Mouse (Mus musculus) heart, embryonic 15.5 days (tissue): ENCODE results near the gene Hist1h4a. TPM values are rescaled to one million over a fixed set of nuclear protein-coding genes. Genes with fewer than 3 reads are reported as not detected.
A peak's percentile ranks its signal among the peaks of the same experiment; 100 is the strongest.

Experiments
- ATAC-seq: fragments of 200-750 bp; cut with Nextera tagmentation; replicated peaks from 2 replicates; pipeline ENCODE4 v1.8.0; 2017; ENCODE audit warnings: low read depth, moderate TSS enrichment; ENCODE audit not compliant: insufficient number of reproducible peaks, insufficient read depth, low FRiP score
- H3K27ac ChIP-seq: fragments of 300-500 bp; sonication (generic); 2 replicates; pipeline ENCODE4 v1.5.1; 2015; ENCODE audit warnings: mild to moderate bottlenecking, inconsistent platforms
- H3K27me3 ChIP-seq: fragments of 300-500 bp; sonication (generic); 2 replicates; pipeline ENCODE4 v1.6.1; 2015; ENCODE audit warnings: inconsistent platforms
- H3K36me3 ChIP-seq: fragments of 300-500 bp; sonication (generic); 2 replicates; pipeline ENCODE4 v1.6.1; 2015; ENCODE audit warnings: mild to moderate bottlenecking, inconsistent platforms
- H3K4me1 ChIP-seq: fragments of 300-500 bp; sonication (generic); replicated peaks from 2 replicates; pipeline ENCODE4 v1.6.1; 2015; ENCODE audit warnings: inconsistent platforms
- H3K4me2 ChIP-seq: fragments of 300-500 bp; sonication (generic); 2 replicates; pipeline ENCODE4 v1.6.1; 2015; ENCODE audit warnings: inconsistent platforms, mild to moderate bottlenecking, moderate library complexity
- H3K4me3 ChIP-seq: fragments of 300-500 bp; sonication (generic); 2 replicates; pipeline ENCODE4 v1.5.1; 2015; ENCODE audit warnings: mild to moderate bottlenecking, inconsistent platforms
- H3K9ac ChIP-seq: fragments of 300-500 bp; sonication (generic); 2 replicates; pipeline ENCODE4 v1.6.1; 2015; ENCODE audit warnings: mild to moderate bottlenecking, inconsistent platforms
- H3K9me3 ChIP-seq: fragments of 300-500 bp; sonication (generic); replicated peaks from 2 replicates; pipeline ENCODE4 v1.6.1; 2016; ENCODE audit warnings: inconsistent platforms
- WGBS: fragments of 180-500 bp; shearing (Covaris S2); methylation state at CpG from one replicate; pipeline ENCODE4 v1.1.7; 2015; ENCODE audit warnings: mixed read lengths; 5-methylcytosine and 5-hydroxymethylcytosine counted together
- polyA plus RNA-seq: library from polyadenylated mRNA; unstranded; fragments of >200 nt; fragmentation: Nextera tagmentation; extraction: Ambion mirVana; gene quantifications from 2 replicates; pipeline ENCODE4 v1.2.1, GENCODE M21; 2015

The Hist1h4a gene
- polyA plus RNA-seq, 1 experiment from 2014 or later = not detected

DNA sequence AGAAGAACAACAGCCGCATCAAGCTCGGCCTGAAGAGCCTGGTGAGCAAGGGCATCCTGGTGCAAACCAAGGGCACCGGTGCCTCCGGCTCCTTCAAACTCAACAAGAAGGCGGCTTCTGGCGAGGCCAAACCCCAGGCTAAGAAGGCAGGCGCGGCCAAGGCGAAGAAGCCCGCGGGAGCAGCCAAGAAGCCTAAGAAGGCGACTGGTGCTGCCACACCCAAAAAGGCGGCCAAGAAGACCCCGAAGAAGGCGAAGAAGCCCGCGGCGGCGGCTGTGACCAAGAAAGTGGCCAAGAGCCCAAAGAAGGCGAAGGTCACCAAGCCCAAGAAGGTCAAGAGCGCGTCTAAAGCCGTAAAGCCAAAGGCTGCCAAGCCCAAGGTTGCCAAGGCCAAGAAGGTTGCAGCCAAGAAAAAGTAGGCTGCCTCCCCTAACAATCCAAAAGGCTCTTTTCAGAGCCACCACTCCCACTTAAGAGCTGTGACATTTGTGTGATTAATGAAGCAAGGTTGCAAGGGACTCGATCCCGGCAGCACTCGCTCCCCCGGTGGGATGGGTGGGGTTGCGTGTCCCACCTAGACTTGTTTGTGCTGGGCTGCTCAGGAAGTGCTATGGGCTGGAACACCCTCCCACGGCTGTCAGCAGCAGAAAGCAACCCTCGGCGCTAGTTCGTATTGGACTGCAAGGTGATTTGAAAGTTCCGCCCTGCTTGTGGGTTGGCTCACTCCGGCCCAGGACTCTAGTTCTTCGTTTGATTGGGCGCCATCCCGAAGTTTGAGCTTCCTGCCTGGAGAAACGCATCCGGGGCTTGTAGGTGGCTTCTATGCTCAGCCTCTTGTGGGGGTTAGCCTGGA, 21.7 kb downstream of the Hist1h4a start:
- H3K4me2 ChIP-seq = peak overlapping the region; percentile 97

GRCm38 (mm10) chr13:23738677-23739068, 22.4 kb downstream of the Hist1h4a start, which contains the start of gene Hist1h1c:
TSS of gene Hist1h1c (plus strand) at chr13:23738808.
- Histone ChIP-seq H3K9ac (peak within 1 kb of the TSS; percentile 92), H3K4me3 (peak within 1 kb of the TSS; percentile 74), H3K27me3 (no peaks in the 10 kb centered on the region), H3K9me3 (no peaks in the 10 kb centered on the region), H3K4me1 (peaks cover 19% of the 10 kb centered on the region), H3K27ac (peak within 1 kb of the TSS; percentile 99), H3K4me2 (peak within 1 kb of the TSS; percentile 97), H3K36me3 (no peaks in the 10 kb centered on the region)
- under 1% methylated on average over 38 of the region's 38 CpGs for WGBS
- peak; percentile 91 for ATAC-seq

More for the DNA sequence above, 21.7 kb downstream of the Hist1h4a start:
- H3K27me3 ChIP-seq = no peaks in the 10 kb centered on the region
- peak overlapping the region; percentile 74 for H3K4me3 ChIP-seq
- ATAC-seq = peak; percentile 88
- H3K9me3 ChIP-seq = no peaks in the 10 kb centered on the region
- H3K4me1 ChIP-seq = peaks cover 21% of the 10 kb centered on the region
- no peaks in the 10 kb centered on the region for H3K36me3 ChIP-seq
- peak overlapping the region; percentile 92 for H3K9ac ChIP-seq
- H3K27ac ChIP-seq = peak overlapping the region; percentile 99
- 0% methylated on average over 39 of the region's 39 CpGs for WGBS

DNA sequence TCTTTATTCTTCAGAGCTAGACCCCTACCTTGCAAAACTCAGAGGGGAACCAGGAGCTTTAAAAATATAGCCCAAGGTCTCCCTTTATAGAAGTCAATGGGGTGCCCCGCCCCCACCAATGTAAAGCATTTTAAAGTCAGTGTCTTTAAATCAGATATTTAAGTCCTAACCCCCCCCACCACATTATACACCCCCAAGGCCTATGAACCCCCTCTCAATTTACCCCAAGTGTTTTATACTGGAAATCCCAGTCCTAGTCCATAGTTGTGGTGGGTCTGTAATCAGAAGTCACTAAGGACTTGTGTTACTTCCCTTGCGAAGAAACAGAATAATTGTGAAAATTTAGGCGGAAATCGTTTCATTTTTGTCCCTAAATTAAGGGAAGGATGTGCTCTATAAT, 23.0 kb downstream of the Hist1h4a start:
- 23% methylated on average over 4 of the region's 4 CpGs for WGBS
- peak overlapping the region; percentile 97 for H3K4me2 ChIP-seq
- H3K27me3 ChIP-seq = no peaks in the 10 kb centered on the region
- peak overlapping the region; percentile 99 for H3K27ac ChIP-seq
- peaks cover 19% of the 10 kb centered on the region for H3K4me1 ChIP-seq
- H3K4me3 ChIP-seq = peak overlapping the region; percentile 74
- no peaks in the 10 kb centered on the region for H3K9me3 ChIP-seq
- no peaks in the 10 kb centered on the region for H3K36me3 ChIP-seq
- H3K9ac ChIP-seq = peak overlapping the region; percentile 92; the same call in 1 of the 2 replicates
- ATAC-seq = no peak

DNA sequence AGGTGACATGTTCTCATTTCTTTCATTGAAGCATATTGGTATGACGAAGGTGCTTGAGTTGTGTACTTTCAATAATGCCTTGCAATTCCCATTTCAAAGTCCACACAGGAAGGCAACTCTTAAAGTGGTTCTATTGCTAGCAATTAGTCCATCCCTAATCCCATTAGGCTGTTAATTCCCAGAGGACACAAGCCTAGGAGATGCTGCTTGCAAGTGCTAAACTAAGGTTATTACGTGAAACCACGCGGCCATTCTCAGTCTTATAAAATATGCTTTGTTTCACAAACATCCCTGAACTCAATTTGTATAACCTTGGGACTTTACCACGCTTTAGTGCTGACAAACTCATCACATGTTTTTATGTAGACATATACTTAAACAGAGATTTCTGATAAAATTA, 23.9 kb downstream of the Hist1h4a start:
- WGBS = 86% methylated on average over 5 of the region's 5 CpGs
- no peaks in the 10 kb centered on the region for H3K27me3 ChIP-seq
- no peaks in the 10 kb centered on the region for H3K9me3 ChIP-seq
- no peak overlapping the region for H3K27ac ChIP-seq
- H3K9ac ChIP-seq = no peak overlapping the region
- no peak overlapping the region for H3K4me2 ChIP-seq
- no peak for ATAC-seq
- no peaks in the 10 kb centered on the region for H3K36me3 ChIP-seq
- peaks cover 20% of the 10 kb centered on the region for H3K4me1 ChIP-seq
- no peak overlapping the region for H3K4me3 ChIP-seq

DNA sequence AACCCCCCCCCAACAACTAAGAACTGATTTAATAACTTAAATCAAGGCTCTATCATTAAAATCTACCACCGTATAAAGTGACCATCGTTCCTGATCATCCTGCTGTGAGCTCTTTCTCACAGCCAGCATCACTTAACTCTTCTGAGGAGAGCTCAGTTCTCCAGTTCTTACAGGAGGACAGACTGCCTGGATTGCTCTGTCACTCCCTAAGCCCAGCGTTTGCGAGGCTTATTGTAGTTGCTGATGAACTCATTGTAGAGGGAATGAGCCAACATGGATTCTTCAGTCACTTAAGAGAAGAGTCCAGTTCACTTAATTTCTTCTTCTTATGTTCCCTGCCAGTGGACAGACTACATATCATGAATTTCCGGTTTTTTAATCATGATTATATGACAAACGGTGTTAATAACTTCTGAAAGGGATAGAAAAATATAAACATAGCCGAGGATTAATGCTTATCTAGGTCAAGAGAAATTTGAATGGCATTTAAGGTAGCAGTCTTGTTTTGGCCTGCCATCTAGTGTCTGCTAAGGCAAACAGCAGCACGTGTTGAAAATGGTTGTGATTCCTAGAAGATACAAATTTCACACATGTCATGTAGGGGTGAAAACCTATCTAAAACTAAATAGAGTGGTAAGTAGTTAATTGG, 28.8 kb downstream of the Hist1h4a start:
- Histone ChIP-seq H3K27me3 (no peaks in the 10 kb centered on the region), H3K9ac (no peak overlapping the region), H3K4me1 (peaks cover 6% of the 10 kb centered on the region), H3K4me2 (no peak overlapping the region), H3K36me3 (no peaks in the 10 kb centered on the region), H3K4me3 (no peak overlapping the region), H3K9me3 (no peaks in the 10 kb centered on the region), H3K27ac (no peak overlapping the region)
- no peak for ATAC-seq
- 22% methylated on average over 8 of the region's 8 CpGs for WGBS

GRCm38 (mm10) chr13:23730479-23730878, 30.6 kb downstream of the Hist1h4a start:
- ATAC-seq = no peak
- Histone ChIP-seq H3K9me3 (no peaks in the 10 kb centered on the region), H3K9ac (no peak overlapping the region), H3K36me3 (no peaks in the 10 kb centered on the region), H3K27me3 (no peaks in the 10 kb centered on the region), H3K27ac (no peak overlapping the region), H3K4me3 (no peak overlapping the region), H3K4me2 (no peak overlapping the region), H3K4me1 (peaks cover 6% of the 10 kb centered on the region)
- WGBS = 13% methylated on average over 8 of the region's 8 CpGs

- no peak overlapping the region for H3K9ac ChIP-seq
- H3K27me3 ChIP-seq = no peaks in the 10 kb centered on the region
- H3K27ac ChIP-seq = no peak overlapping the region
- H3K4me1 ChIP-seq = peaks cover 6% of the 10 kb centered on the region
- H3K36me3 ChIP-seq = no peaks in the 10 kb centered on the region
- H3K4me3 ChIP-seq = no peak overlapping the region
- no peak for ATAC-seq
- WGBS = 92% methylated on average over 5 of the region's 5 CpGs
- no peak overlapping the region for H3K4me2 ChIP-seq
- H3K9me3 ChIP-seq = no peaks in the 10 kb centered on the region
Measured at GRCm38 (mm10) chr13:23729706-23730105, 31.3 kb downstream of the Hist1h4a start.

- Histone ChIP-seq H3K4me1 (peaks cover 7% of the 10 kb centered on the region), H3K9ac (no peak overlapping the region), H3K4me3 (no peak overlapping the region), H3K36me3 (no peaks in the 10 kb centered on the region), H3K9me3 (no peaks in the 10 kb centered on the region), H3K27me3 (no peaks in the 10 kb centered on the region), H3K27ac (0 out of 2 replicates have a peak overlapping the region, but pooled peaks have one; percentile 1), H3K4me2 (no peak overlapping the region)
- ATAC-seq = no peak
- 82% methylated on average over 9 of the region's 9 CpGs for WGBS
Measured at GRCm38 (mm10) chr13:23729192-23729525, 31.9 kb downstream of the Hist1h4a start.

GRCm38 (mm10) chr13:23728472-23729191, 32.4 kb downstream of the Hist1h4a start:
- Histone ChIP-seq H3K9ac (no peak overlapping the region), H3K27me3 (no peaks in the 10 kb centered on the region), H3K36me3 (no peaks in the 10 kb centered on the region), H3K9me3 (no peaks in the 10 kb centered on the region), H3K4me2 (no peak overlapping the region), H3K4me1 (peaks cover 9% of the 10 kb centered on the region), H3K4me3 (no peak overlapping the region), H3K27ac (0 out of 2 replicates have a peak overlapping the region, but pooled peaks have one; percentile 1)
- 70% methylated on average over 18 of the region's 18 CpGs for WGBS
- no peak for ATAC-seq

GRCm38 (mm10) chr13:23725213-23725612, 35.8 kb downstream of the Hist1h4a start:
- Histone ChIP-seq H3K27me3 (no peaks in the 10 kb centered on the region), H3K36me3 (no peaks in the 10 kb centered on the region), H3K4me2 (no peak overlapping the region), H3K4me3 (no peak overlapping the region), H3K4me1 (peaks cover 2% of the 10 kb centered on the region; the same call in 1 of the 2 replicates), H3K9ac (no peak overlapping the region), H3K9me3 (no peaks in the 10 kb centered on the region), H3K27ac (no peak overlapping the region)
- WGBS = 80% methylated on average over 1 of the region's 1 CpGs
- ATAC-seq = no peak

DNA sequence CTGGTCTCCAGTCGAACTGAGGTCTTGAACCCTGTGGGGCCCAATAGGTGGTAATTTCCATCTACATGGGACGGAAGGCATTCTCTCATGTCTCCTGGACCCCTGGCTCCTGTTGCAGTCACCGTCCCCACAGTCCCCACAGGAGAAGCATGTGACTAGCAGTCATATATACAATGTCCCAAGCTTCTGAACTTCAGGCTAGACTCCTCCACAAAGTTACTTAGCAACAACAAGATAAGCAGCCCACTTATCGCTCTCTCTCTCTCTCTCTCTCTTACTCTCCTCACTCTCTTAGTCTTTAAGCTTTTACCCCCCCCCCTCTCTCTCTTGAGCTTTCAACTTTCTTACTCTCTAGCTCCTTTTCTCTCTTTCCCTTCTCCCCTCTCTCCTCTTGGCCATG, 36.8 kb downstream of the Hist1h4a start:
- H3K4me1 ChIP-seq = peaks cover 2% of the 10 kb centered on the region; the same call in 1 of the 2 replicates
- no peak for ATAC-seq
- no peak overlapping the region for H3K27ac ChIP-seq
- WGBS = 50% methylated on average over 4 of the region's 4 CpGs
- H3K27me3 ChIP-seq = no peaks in the 10 kb centered on the region
- H3K9me3 ChIP-seq = no peaks in the 10 kb centered on the region
- H3K9ac ChIP-seq = no peak overlapping the region
- no peak overlapping the region for H3K4me3 ChIP-seq
- no peak overlapping the region for H3K4me2 ChIP-seq
- H3K36me3 ChIP-seq = no peaks in the 10 kb centered on the region
